Mouse (Mus musculus) kidney, adult 2 months (tissue): ENCODE data around the gene Armh3. TPM values are rescaled to one million over a fixed set of nuclear protein-coding genes. Genes with fewer than 3 reads are reported as not detected.

Experiments used
- DNase-seq: peaks from one replicate; pipeline ENCODE4 v3.0.0; 2021
- H3K27ac ChIP-seq: fragments of 200-500 bp; 2 replicates; pipeline ENCODE4 v1.5.1; 2012; ENCODE audit warnings: low read depth, low read length, control low read depth, inconsistent platforms; ENCODE audit not compliant: insufficient read depth
- H3K27me3 ChIP-seq: fragments of 200-500 bp; replicated peaks from 2 replicates; pipeline ENCODE4 v1.6.1; 2012; ENCODE audit warnings: mild to moderate bottlenecking, moderate library complexity, low read length, inconsistent platforms; ENCODE audit not compliant: control insufficient read depth, insufficient read depth
- H3K36me3 ChIP-seq: fragments of 200-500 bp; 2 replicates; pipeline ENCODE4 v1.6.1; 2012; ENCODE audit warnings: mild to moderate bottlenecking, moderate library complexity, low read length, inconsistent platforms; ENCODE audit not compliant: control insufficient read depth, insufficient read depth
- H3K4me1 ChIP-seq: fragments of 200-500 bp; 2 replicates; pipeline ENCODE4 v1.6.1; 2011; ENCODE audit warnings: low read length; ENCODE audit not compliant: control insufficient read depth, insufficient read depth
- H3K4me3 ChIP-seq: fragments of 200-500 bp; 2 replicates; pipeline ENCODE4 v1.5.1; 2011; ENCODE audit warnings: mild to moderate bottlenecking, low read depth, low read length, control low read depth; ENCODE audit not compliant: insufficient read depth
- CTCF ChIP-seq: fragments of 200-500 bp; conservative IDR thresholded peaks from 2 replicates; pipeline ENCODE4 v1.5.1; 2011; ENCODE audit warnings: low read depth, mild to moderate bottlenecking, control low read depth, low read length, moderate library complexity, mixed read lengths; ENCODE audit not compliant: insufficient read depth, insufficient read length
- POLR2A ChIP-seq: fragments of 200-500 bp; IDR thresholded peaks from one replicate; pipeline ENCODE4 v1.6.1; 2011; ENCODE audit warnings: low read depth, low read length, control low read depth
- WGBS: fragments of 180-500 bp; shearing (Covaris S2); methylation state at CpG from one replicate; pipeline ENCODE4 v1.1.7; 2018; 5-methylcytosine and 5-hydroxymethylcytosine counted together
- polyA plus RNA-seq: library from polyadenylated mRNA; depleted of rRNA; stranded (reverse); fragments of >200 nt; gene quantifications from 2 replicates; pipeline ENCODE4 v1.2.3, GENCODE M21; 2012

The Armh3 gene
- polyA plus RNA-seq, 1 experiment: 12.2 TPM

- no peak overlapping the region for H3K27ac ChIP-seq
- 71% methylated on average over 15 of the region's 15 CpGs for WGBS
- no peaks in the 10 kb centered on the region for H3K36me3 ChIP-seq
- H3K4me3 ChIP-seq: no peak overlapping the region
- TF ChIP-seq CTCF (no peak), POLR2A (no peak)
- no peaks in the 10 kb centered on the region for H3K27me3 ChIP-seq
- H3K4me1 ChIP-seq: no peaks in the 10 kb centered on the region
- DNase-seq: no peak
These were observed 201.4 kb downstream of the Armh3 start for GRCm38 (mm10) chr19:45796879-45797278.

- whole genome bisulfite sequencing: 37% methylated on average over 15 of the region's 15 CpGs
- Histone ChIP-seq H3K27ac (no peak overlapping the region), H3K4me3 (no peak overlapping the region), H3K27me3 (no peaks in the 10 kb centered on the region), H3K4me1 (no peaks in the 10 kb centered on the region), H3K36me3 (no peaks in the 10 kb centered on the region)
- TF ChIP-seq CTCF (no peak), POLR2A (no peak)
- DNase-seq: no peak
These were observed 202.2 kb downstream of the Armh3 start for GRCm38 (mm10) chr19:45796061-45796556.

GRCm38 (mm10) chr19:45795406-45795944 lies 202.8 kb downstream of the Armh3 start:
- WGBS: 35% methylated on average over 15 of the region's 15 CpGs
- no peak for DNase-seq
- no peak for TF ChIP-seq POLR2A
- TF ChIP-seq CTCF: no peak
- H3K36me3 ChIP-seq: no peaks in the 10 kb centered on the region
- H3K27ac ChIP-seq: no peak overlapping the region
- no peaks in the 10 kb centered on the region for H3K4me1 ChIP-seq
- no peaks in the 10 kb centered on the region for H3K27me3 ChIP-seq
- no peak overlapping the region for H3K4me3 ChIP-seq

- H3K27me3 ChIP-seq: no peaks in the 10 kb centered on the region
- 75% methylated on average over 6 of the region's 6 CpGs for WGBS
- no peak overlapping the region for H3K27ac ChIP-seq
- H3K4me1 ChIP-seq: no peaks in the 10 kb centered on the region
- DNase-seq: no peak
- TF ChIP-seq CTCF (no peak), POLR2A (no peak)
- H3K36me3 ChIP-seq: no peaks in the 10 kb centered on the region
- no peak overlapping the region for H3K4me3 ChIP-seq
These were observed 203.6 kb downstream of the Armh3 start for GRCm38 (mm10) chr19:45794718-45795117.

- Histone ChIP-seq H3K27me3 (no peaks in the 10 kb centered on the region), H3K4me1 (no peaks in the 10 kb centered on the region), H3K27ac (no peak overlapping the region), H3K36me3 (no peaks in the 10 kb centered on the region), H3K4me3 (no peak overlapping the region)
- TF ChIP-seq CTCF (no peak), POLR2A (no peak)
- WGBS: 89% methylated on average over 6 of the region's 6 CpGs
- no peak for DNase-seq
These were observed 205.9 kb downstream of the Armh3 start for GRCm38 (mm10) chr19:45792404-45792803.

- 83% methylated on average over 13 of the region's 13 CpGs for WGBS
- Histone ChIP-seq H3K36me3 (no peaks in the 10 kb centered on the region), H3K27ac (peak overlapping the region; percentile 17; the same call in 1 of the 2 replicates), H3K4me3 (no peak overlapping the region), H3K4me1 (no peaks in the 10 kb centered on the region), H3K27me3 (no peaks in the 10 kb centered on the region)
- TF ChIP-seq POLR2A (no peak), CTCF (no peak)
- no peak for DNase-seq
These were observed 208.1 kb downstream of the Armh3 start for GRCm38 (mm10) chr19:45789888-45790874.

GRCm38 (mm10) chr19:45789365-45789764 lies 208.9 kb downstream of the Armh3 start:
- Histone ChIP-seq H3K27me3 (no peaks in the 10 kb centered on the region), H3K4me1 (no peaks in the 10 kb centered on the region), H3K4me3 (no peak overlapping the region), H3K27ac (no peak overlapping the region), H3K36me3 (no peaks in the 10 kb centered on the region)
- WGBS: 50% methylated on average over 7 of the region's 7 CpGs
- no peak for DNase-seq
- no peak for TF ChIP-seq CTCF
- no peak for TF ChIP-seq POLR2A
